Mouse (Mus musculus) cerebellum, postnatal 25 days (tissue): ENCODE measurements around the gene Tstd3.
"Not testable (repeated sequence)": the region's sequence is repeated elsewhere in the genome, so short reads cannot be mapped to it uniquely, and the experiment has no call there.

Experiments used
- DNase-seq, 2 experiments: peaks; one replicate each; pipeline ENCODE4 v3.0.0; 2021; ENCODE audit warnings: mixed read lengths in 2 of 2

Tstd3 gene

GRCm38 (mm10) chr4:21744142-21744541 is 22.9 kb downstream of the Tstd3 start:
- DNase-seq = not testable (repeated sequence)

GRCm38 (mm10) chr4:21739169-21739568 is 27.8 kb downstream of the Tstd3 start:
- DNase-seq = no peak

- peak; percentile 94 to 95 for DNase-seq
Measured at GRCm38 (mm10) chr4:21727615-21728165, 39.3 kb downstream of the Tstd3 start, which contains the start of gene Ccnc. Ccnc (plus strand) TSS chr4:21727701.

GRCm38 (mm10) chr4:21726912-21727614 is 39.9 kb downstream of the Tstd3 start:
- peak; percentile 40 to 58 for DNase-seq

- DNase-seq = no peak
Measured at GRCm38 (mm10) chr4:21722752-21723334, 44.2 kb downstream of the Tstd3 start.

GRCm38 (mm10) chr4:21712147-21712546 is 54.9 kb downstream of the Tstd3 start:
- DNase-seq = peak; percentile 28 to 39
